Comparison of ENCODE assay signal across 8 mouse cellular contexts in genomic region chr1:177795421-177796192, GRCm38 (mm10). TPM values are rescaled to one million over a fixed set of nuclear protein-coding genes. Genes with fewer than 3 reads are reported as not detected.
A peak's percentile ranks its signal among the peaks of the same experiment; 100 is the strongest.
DNase-seq lines count a peak whose midpoint lies in the region; ATAC-seq and TF ChIP-seq lines count a peak whose summit lies in the region.

No protein-coding gene starts in this region.

- peaks cover 4% of the 10 kb centered on the region for H3K4me1 ChIP-seq in lung, adult 2 months (ENCODE audit: control insufficient read depth, insufficient read depth, low read length)
- H3K4me1 ChIP-seq in forebrain, embryonic 11.5 days (replicated peaks; ENCODE audit: control insufficient read depth, insufficient read depth, low read length): peaks cover 8% of the 10 kb centered on the region; the same call in 1 of the 2 replicates
- H3K4me1 ChIP-seq in small intestine, adult 2 months (ENCODE audit: control insufficient read depth, insufficient read depth, insufficient read length, low read length): peaks cover 6% of the 10 kb centered on the region

- no peaks in the 10 kb centered on the region for H3K9me3 ChIP-seq in forebrain, embryonic 11.5 days (ENCODE audit: control insufficient read depth, low read length)

- ATAC-seq in activated CD4-positive, CD25-positive, alpha-beta regulatory T cell, adult 4 months: peak; percentile 10
- peak; percentile 48 for ATAC-seq in forebrain, embryonic 11.5 days (replicated peaks; ENCODE audit: low FRiP score)
- peak; percentile 15 for ATAC-seq in inflammation-experienced regulatory T-cells, adult 6 months
- ATAC-seq in frontal cortex, adult (ENCODE audit: low TSS enrichment): no peak; the same call in none of the 2 replicates

- no peak for TF ChIP-seq CTCF in lung, adult 2 months (IDR thresholded peaks at IDR 0.05; ENCODE audit: insufficient read depth, low read length)
- TF ChIP-seq CTCF in small intestine, adult 2 months (IDR thresholded peaks at IDR 0.05; ENCODE audit: extremely low read depth, insufficient read length, insufficient replicate concordance, low read depth, low read length): no peak

- H3K9ac ChIP-seq in forebrain, embryonic 11.5 days (ENCODE audit: low read length): peak overlapping the region; percentile 86

- H3K4me3 ChIP-seq in lung, adult 2 months (replicated peaks; ENCODE audit: extremely low read depth, low read depth, low read length): peak overlapping the region; percentile 84
- H3K4me3 ChIP-seq in forebrain, embryonic 11.5 days (ENCODE audit: low read depth, low read length): peak overlapping the region; percentile 84
- H3K4me3 ChIP-seq in small intestine, adult 2 months (ENCODE audit: low read depth, low read length): peak overlapping the region; percentile 92

- no peak for DNase-seq in lung, adult 2 months
- no peak for DNase-seq in lung, adult 18-20 months
- peak; percentile 83 for DNase-seq in forebrain, embryonic 11.5 days (ENCODE audit: low spot score)
- DNase-seq in lung, postnatal 14 days: peak; percentile 55

- peak overlapping the region; percentile 78 for H3K27ac ChIP-seq in forebrain, embryonic 11.5 days (ENCODE audit: low read depth, low read length)
- peak overlapping the region; percentile 98 for H3K27ac ChIP-seq in small intestine, adult 2 months (ENCODE audit: insufficient read depth, low read depth, low read length)

- no peaks in the 10 kb centered on the region for H3K27me3 ChIP-seq in forebrain, embryonic 11.5 days (ENCODE audit: control insufficient read depth, insufficient read depth, low read length)
- no peaks in the 10 kb centered on the region for H3K27me3 ChIP-seq in small intestine, adult 2 months (ENCODE audit: control insufficient read depth, insufficient read depth, low read length)

- peak overlapping the region; percentile 71 for H3K4me2 ChIP-seq in forebrain, embryonic 11.5 days (ENCODE audit: low read depth, low read length, severe bottlenecking)

- no peak for TF ChIP-seq POLR2A in lung, adult 2 months (IDR thresholded peaks at IDR 0.05; ENCODE audit: borderline replicate concordance, extremely low read depth, low read depth, low read length)
- TF ChIP-seq POLR2A in small intestine, adult 2 months (IDR thresholded peaks at IDR 0.05; ENCODE audit: low read depth, low read length): no peak

- H3K36me3 ChIP-seq in forebrain, embryonic 11.5 days (ENCODE audit: control insufficient read depth, insufficient read depth, low read length): no peaks in the 10 kb centered on the region
- H3K36me3 ChIP-seq in small intestine, adult 2 months (ENCODE audit: control insufficient read depth, insufficient read depth, low read length): no peaks in the 10 kb centered on the region

- WGBS in lung, adult 2 months: under 1% methylated on average over 41 of the region's 41 CpGs
- WGBS in forebrain, embryonic 11.5 days: under 1% methylated on average over 41 of the region's 41 CpGs
- WGBS in small intestine, adult 2 months: under 1% methylated on average over 41 of the region's 41 CpGs

RNA-seq across cellular contexts. Expression of gene Adss, which starts 0.7 kb away (rescaled TPM):
- 17.0 and 23.8 TPM in 2 replicates for polyA plus RNA-seq in lung, adult 2 months (2012; rRNA removed)
- 10 to 100 TPM; 66.8 to 67.7 TPM for polyA plus RNA-seq in activated CD4-positive, CD25-positive, alpha-beta regulatory T cell, adult 4 months (2017; shearing (Covaris generic))
- polyA plus RNA-seq in forebrain, embryonic 11.5 days (2014; fragmentation: Nextera tagmentation; extraction: Ambion mirVana): 56.0 and 57.5 TPM in 2 replicates
- polyA plus RNA-seq in inflammation-experienced regulatory T-cells, adult 6 months (2017; shearing (Covaris generic)): 10 to 100 TPM; 55.6 to 64.6 (median 58.8) TPM
- polyA plus RNA-seq in small intestine, adult 2 months (2012; rRNA removed): 16.9 and 30.9 TPM in 2 replicates

Comparison
In these comparisons a context has a peak if more than half of its experiments do, and no peak if none do; other contexts are left out.
1. DNase-seq: peak in forebrain, embryonic 11.5 days (single experiment) and lung, postnatal 14 days (single experiment); none in lung, adult 2 months (single experiment) and lung, adult 18-20 months (0 of 2).
2. Peak in every context shown above with its lines, with median percentiles within 50 percentile points of each other: H3K4me3 ChIP-seq.